Mouse (Mus musculus) stomach, embryonic 15.5 days (tissue): ENCODE measurements around the gene Dip2c. TPM values are rescaled to one million over a fixed set of nuclear protein-coding genes. Genes with fewer than 3 reads are reported as not detected.

Experiments used
- ATAC-seq: fragments of 200-750 bp; cut with Nextera tagmentation; 2 replicates; pipeline ENCODE4 v1.8.0; 2017; ENCODE audit warnings: low read depth, moderate number of reproducible peaks, moderate TSS enrichment; ENCODE audit not compliant: insufficient read depth, low FRiP score
- H3K27ac ChIP-seq: fragments of 300-500 bp; sonication (generic); 2 replicates; pipeline ENCODE4 v1.5.1; 2015; ENCODE audit warnings: mild to moderate bottlenecking, inconsistent platforms
- H3K27me3 ChIP-seq: fragments of 300-500 bp; sonication (generic); replicated peaks from 2 replicates; pipeline ENCODE4 v1.6.1; 2015; ENCODE audit warnings: inconsistent platforms
- H3K36me3 ChIP-seq: fragments of 300-500 bp; sonication (generic); 2 replicates; pipeline ENCODE4 v1.6.1; 2015; ENCODE audit warnings: inconsistent platforms
- H3K4me1 ChIP-seq: fragments of 300-500 bp; sonication (generic); 2 replicates; pipeline ENCODE4 v1.6.1; 2015; ENCODE audit warnings: inconsistent platforms
- H3K4me2 ChIP-seq: fragments of 300-500 bp; sonication (generic); 2 replicates; pipeline ENCODE4 v1.6.1; 2015; ENCODE audit warnings: mild to moderate bottlenecking, inconsistent platforms
- H3K4me3 ChIP-seq: fragments of 300-500 bp; sonication (generic); replicated peaks from 2 replicates; pipeline ENCODE4 v1.5.1; 2015; ENCODE audit warnings: inconsistent platforms
- H3K9ac ChIP-seq: fragments of 300-500 bp; sonication (generic); 2 replicates; pipeline ENCODE4 v1.6.1; 2015; ENCODE audit warnings: inconsistent platforms
- H3K9me3 ChIP-seq: fragments of 300-500 bp; sonication (generic); 2 replicates; pipeline ENCODE4 v1.6.1; 2016; ENCODE audit warnings: inconsistent platforms
- WGBS: fragments of 180-500 bp; shearing (Covaris S2); methylation state at CpG from one replicate; pipeline ENCODE4 v1.1.7; 2015; 5-methylcytosine and 5-hydroxymethylcytosine counted together
- polyA plus RNA-seq: library from polyadenylated mRNA; unstranded; fragments of >200 nt; fragmentation: Nextera tagmentation; extraction: Ambion mirVana; gene quantifications from 2 replicates; pipeline ENCODE4 v1.2.1, GENCODE M21; 2015

Dip2c gene
- polyA plus RNA-seq, 1 experiment from 2014 or later, result 4.7 TPM

DNA sequence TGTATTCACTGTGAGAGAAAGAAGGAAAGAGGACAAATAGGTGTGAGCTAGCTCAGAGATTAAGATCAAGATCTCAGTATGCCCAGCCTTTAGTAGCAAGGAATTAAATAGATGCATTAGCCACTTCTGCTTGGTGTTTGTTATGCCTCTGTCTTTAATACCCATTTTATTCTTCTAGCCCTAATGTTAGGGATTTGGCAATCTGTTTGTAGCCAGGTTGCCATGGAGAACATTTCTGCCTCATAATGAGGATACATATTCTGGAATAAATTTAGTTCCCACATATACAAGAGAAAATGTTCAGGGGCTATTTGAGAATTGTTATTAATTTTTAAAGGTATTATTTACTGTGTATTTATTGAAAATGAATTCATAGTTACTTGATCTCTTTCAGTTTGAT lies 374.3 kb downstream of the Dip2c start:
- Histone ChIP-seq H3K4me2 (no peak overlapping the region), H3K9me3 (no peaks in the 10 kb centered on the region), H3K9ac (no peak overlapping the region), H3K4me3 (no peak overlapping the region), H3K27me3 (no peaks in the 10 kb centered on the region), H3K36me3 (no peaks in the 10 kb centered on the region), H3K4me1 (no peaks in the 10 kb centered on the region), H3K27ac (no peak overlapping the region)
- ATAC-seq, result no peak

DNA sequence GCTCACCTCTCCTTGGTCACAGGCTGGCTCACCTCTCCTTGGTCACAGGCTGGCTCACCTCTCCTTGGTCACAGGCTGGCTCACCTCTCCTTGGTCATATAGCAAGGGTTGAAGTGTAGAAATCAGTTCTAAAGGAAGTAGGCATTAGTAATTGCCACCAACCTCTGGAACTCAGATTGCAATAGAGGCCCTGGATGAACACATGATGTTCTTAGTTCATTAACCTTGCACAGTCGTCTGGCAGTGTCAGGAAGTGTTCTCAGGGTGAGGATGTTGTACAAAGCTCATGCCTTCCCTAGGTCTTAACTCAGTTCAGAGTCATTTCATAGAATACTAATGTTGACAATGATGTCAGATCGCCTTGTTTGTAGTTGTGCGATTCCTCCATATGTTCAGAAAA lies 376.7 kb downstream of the Dip2c start:
- H3K9ac ChIP-seq, result no peak overlapping the region
- no peaks in the 10 kb centered on the region for H3K4me1 ChIP-seq
- WGBS, result 81% methylated on average over 3 of the region's 3 CpGs
- no peak overlapping the region for H3K4me3 ChIP-seq
- no peaks in the 10 kb centered on the region for H3K27me3 ChIP-seq
- no peaks in the 10 kb centered on the region for H3K36me3 ChIP-seq
- no peaks in the 10 kb centered on the region for H3K9me3 ChIP-seq
- no peak overlapping the region for H3K27ac ChIP-seq
- no peak for ATAC-seq
- H3K4me2 ChIP-seq, result no peak overlapping the region

DNA sequence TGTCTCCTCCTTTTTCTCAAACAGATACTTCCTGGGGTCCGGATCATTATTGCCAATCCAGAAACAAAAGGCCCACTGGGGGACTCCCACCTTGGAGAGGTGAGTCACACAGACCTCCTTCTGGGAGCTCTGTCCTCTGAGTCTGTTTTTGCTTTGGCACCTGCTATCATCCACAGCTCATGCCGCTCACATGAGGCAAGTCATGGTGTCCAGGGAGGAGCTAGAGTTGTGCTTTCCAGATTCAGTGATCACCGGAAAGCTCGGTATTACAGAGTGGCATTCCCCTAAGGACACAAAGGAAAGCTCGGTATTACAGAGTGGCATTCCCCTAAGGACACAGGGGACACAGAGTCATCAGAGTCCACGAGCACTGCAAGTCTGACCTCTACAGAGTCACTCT lies 380.3 kb downstream of the Dip2c start:
- no peak overlapping the region for H3K27ac ChIP-seq
- H3K36me3 ChIP-seq, result 0 out of 2 replicates have a peak, but pooled peaks cover 5% of the 10 kb centered on the region
- no peak overlapping the region for H3K4me2 ChIP-seq
- H3K9me3 ChIP-seq, result no peaks in the 10 kb centered on the region
- 93% methylated on average over 6 of the region's 6 CpGs for WGBS
- no peak overlapping the region for H3K4me3 ChIP-seq
- H3K9ac ChIP-seq, result no peak overlapping the region
- no peak for ATAC-seq
- H3K27me3 ChIP-seq, result no peaks in the 10 kb centered on the region
- no peaks in the 10 kb centered on the region for H3K4me1 ChIP-seq

DNA sequence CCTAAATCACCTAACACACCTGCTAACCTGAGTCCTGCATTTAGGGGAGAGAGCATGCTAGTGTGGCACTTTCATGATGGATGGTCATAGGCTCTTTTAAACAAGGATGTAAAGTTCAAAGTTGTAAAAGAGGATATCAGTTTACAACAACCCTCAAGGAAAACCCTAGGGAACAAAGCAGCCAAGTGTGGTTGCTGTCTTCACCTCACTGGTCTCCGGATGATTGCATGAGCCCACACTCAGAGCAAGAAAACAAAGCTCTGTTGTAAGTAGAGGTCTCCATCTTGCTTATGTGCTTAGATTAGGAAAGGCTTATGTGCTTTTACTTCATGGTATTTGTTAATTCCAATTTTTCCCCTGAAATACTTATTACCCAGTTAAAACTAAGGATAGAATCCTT lies 384.4 kb downstream of the Dip2c start:
- no peak overlapping the region for H3K9ac ChIP-seq
- no peak overlapping the region for H3K27ac ChIP-seq
- no peak overlapping the region for H3K4me2 ChIP-seq
- H3K27me3 ChIP-seq, result no peaks in the 10 kb centered on the region
- 60% methylated on average over 1 of the region's 1 CpGs for WGBS
- no peak for ATAC-seq
- H3K9me3 ChIP-seq, result no peaks in the 10 kb centered on the region
- no peaks in the 10 kb centered on the region for H3K4me1 ChIP-seq
- H3K36me3 ChIP-seq, result 0 out of 2 replicates have a peak, but pooled peaks cover 5% of the 10 kb centered on the region
- H3K4me3 ChIP-seq, result no peak overlapping the region

DNA sequence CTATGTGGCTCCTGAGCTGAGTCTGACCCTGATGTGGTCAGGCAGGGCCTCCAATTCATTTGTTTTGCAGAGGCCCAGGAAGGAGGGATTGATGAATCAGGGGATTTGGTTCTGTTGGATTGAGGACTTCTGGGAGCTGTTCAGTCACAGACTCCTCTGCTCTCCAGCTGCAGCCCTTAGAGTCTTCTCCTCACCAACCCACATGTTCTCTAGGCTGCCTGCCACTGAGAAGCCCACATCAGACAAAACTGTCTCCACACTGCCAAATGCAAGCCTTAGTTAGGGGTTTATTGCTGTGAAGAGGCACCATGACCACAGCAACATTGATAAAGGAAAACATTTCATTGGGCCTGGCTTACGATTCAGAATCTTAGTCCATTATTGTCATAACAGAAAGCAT lies 387.3 kb downstream of the Dip2c start:
- Histone ChIP-seq H3K9me3 (no peaks in the 10 kb centered on the region), H3K27me3 (no peaks in the 10 kb centered on the region), H3K9ac (no peak overlapping the region), H3K36me3 (0 out of 2 replicates have a peak, but pooled peaks cover 5% of the 10 kb centered on the region), H3K4me1 (no peaks in the 10 kb centered on the region), H3K27ac (no peak overlapping the region), H3K4me3 (no peak overlapping the region), H3K4me2 (no peak overlapping the region)
- 94% methylated on average over 1 of the region's 1 CpGs for WGBS
- no peak for ATAC-seq

DNA sequence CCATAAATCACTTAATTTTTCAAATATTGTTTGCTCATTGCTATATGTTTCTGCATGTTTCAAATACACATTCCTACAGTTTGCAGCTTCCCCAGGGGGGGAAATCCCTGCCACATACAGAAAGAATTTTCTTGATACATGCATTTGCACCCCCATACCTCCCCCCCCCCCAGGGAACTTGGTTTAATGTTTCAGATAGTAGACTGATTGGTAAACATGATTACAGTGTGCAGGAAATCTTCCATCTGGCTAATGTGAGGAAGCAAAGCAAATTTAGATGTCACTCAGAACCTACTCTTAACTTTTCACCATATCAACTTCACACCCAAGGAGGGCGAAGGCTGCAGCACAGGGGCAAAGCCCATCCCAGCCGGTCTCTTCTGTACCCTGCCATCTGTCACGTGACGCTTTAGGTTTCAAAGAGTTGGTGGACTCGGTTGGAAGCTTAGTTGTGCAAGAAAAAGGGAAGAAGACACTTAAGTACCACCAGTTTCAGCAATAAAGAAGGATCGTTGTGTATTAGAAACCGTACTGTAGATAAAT lies 391.7 kb downstream of the Dip2c start:
- no peaks in the 10 kb centered on the region for H3K9me3 ChIP-seq
- no peaks in the 10 kb centered on the region for H3K4me1 ChIP-seq
- H3K36me3 ChIP-seq, result no peaks in the 10 kb centered on the region
- H3K9ac ChIP-seq, result no peak overlapping the region
- H3K4me2 ChIP-seq, result no peak overlapping the region
- H3K27ac ChIP-seq, result no peak overlapping the region
- WGBS, result 76% methylated on average over 7 of the region's 7 CpGs
- no peak for ATAC-seq
- H3K4me3 ChIP-seq, result no peak overlapping the region
- no peaks in the 10 kb centered on the region for H3K27me3 ChIP-seq

DNA sequence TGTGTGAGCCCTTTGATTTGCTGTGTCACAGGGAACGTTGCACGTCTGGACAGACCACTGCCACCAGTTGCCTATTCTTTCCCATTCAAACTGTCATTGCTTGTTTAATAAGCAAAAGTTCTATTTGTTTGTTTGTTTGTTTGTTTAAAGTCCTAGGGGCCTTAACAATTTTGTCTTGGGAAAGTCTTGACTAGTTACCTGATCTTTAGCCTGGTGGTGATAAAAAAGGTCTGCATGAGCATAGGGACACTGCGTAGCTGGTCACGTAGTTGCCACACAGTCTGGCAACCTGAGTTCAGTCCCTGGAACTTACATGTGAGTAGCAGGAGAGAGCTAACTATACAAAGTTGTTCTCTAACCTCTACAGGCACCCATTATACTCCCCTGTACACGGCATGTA lies 392.9 kb downstream of the Dip2c start:
- no peak overlapping the region for H3K4me3 ChIP-seq
- H3K27ac ChIP-seq, result no peak overlapping the region
- H3K9me3 ChIP-seq, result no peaks in the 10 kb centered on the region
- no peaks in the 10 kb centered on the region for H3K36me3 ChIP-seq
- no peak overlapping the region for H3K4me2 ChIP-seq
- no peak for ATAC-seq
- WGBS, result 87% methylated on average over 5 of the region's 5 CpGs
- no peak overlapping the region for H3K9ac ChIP-seq
- no peaks in the 10 kb centered on the region for H3K27me3 ChIP-seq
- no peaks in the 10 kb centered on the region for H3K4me1 ChIP-seq

DNA sequence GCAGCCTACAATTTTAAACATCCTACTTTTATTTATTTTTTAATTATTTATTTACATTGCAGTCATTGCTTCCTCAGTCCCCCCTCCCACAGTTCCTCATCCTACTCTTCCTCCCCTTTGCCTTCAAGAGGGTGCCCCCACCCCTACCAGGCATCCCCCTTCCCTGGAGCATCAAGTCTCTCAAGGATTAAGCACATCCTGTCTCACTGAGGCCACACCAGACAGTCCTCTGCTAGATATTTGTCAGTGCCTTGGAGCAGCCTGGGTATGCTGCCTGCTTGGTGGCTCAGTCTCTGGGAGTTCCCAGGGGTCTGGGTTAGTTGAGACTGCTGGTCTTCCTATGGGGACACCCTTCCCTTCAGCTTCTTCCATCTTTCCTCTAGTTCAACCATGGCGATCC lies 397.8 kb downstream of the Dip2c start:
- no peak for ATAC-seq
- Histone ChIP-seq H3K4me1 (no peaks in the 10 kb centered on the region), H3K27me3 (no peaks in the 10 kb centered on the region), H3K27ac (no peak overlapping the region), H3K4me2 (no peak overlapping the region), H3K36me3 (no peaks in the 10 kb centered on the region), H3K9me3 (no peaks in the 10 kb centered on the region), H3K9ac (no peak overlapping the region), H3K4me3 (no peak overlapping the region)
- WGBS, result 96% methylated on average over 1 of the region's 1 CpGs

DNA sequence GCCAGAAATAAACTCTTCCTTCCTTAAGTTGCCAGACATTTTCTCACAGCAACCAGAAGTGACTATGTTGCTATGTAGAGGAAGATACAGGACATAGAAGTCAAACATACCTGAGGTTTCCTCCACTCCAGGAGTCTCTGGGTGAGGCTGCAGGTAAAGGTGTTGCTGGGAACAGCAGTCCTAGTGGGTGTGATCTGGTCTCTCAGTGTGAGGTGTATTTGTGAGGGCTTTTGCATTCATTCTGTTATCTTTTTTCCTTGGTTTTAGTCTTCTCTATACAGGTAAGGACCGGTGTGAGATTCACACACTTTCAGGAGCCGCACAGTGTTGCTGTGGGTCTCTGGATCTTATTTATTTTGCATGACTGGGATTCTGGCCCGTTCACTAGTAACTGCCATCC lies 405.2 kb downstream of the Dip2c start:
- no peak for ATAC-seq
- H3K27me3 ChIP-seq, result no peaks in the 10 kb centered on the region
- no peak overlapping the region for H3K9ac ChIP-seq
- H3K4me2 ChIP-seq, result no peak overlapping the region
- H3K4me3 ChIP-seq, result no peak overlapping the region
- H3K27ac ChIP-seq, result no peak overlapping the region
- WGBS, result 92% methylated on average over 3 of the region's 3 CpGs
- peaks cover 20% of the 10 kb centered on the region for H3K36me3 ChIP-seq
- H3K9me3 ChIP-seq, result no peaks in the 10 kb centered on the region
- no peaks in the 10 kb centered on the region for H3K4me1 ChIP-seq

DNA sequence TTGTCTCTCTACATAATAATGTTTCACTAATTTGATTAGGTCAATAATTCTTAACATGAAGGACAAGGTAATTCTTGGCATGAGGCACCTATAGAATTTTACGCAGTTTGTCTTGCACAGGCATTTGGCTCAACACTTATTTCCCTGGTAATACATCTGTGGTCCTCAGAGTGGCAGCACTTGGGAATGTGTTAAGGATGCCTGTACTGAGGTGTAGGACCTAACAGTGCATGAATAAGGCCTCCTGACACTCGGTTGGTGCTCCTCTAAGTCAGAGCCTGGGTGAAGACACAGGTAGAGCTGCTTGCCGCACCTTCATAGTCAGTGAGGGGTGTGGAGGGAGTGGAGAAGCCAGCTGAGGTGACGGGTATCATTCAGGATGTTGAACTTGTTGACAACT lies 407.0 kb downstream of the Dip2c start:
- Histone ChIP-seq H3K4me3 (no peak overlapping the region), H3K27ac (no peak overlapping the region), H3K4me1 (no peaks in the 10 kb centered on the region), H3K27me3 (no peaks in the 10 kb centered on the region), H3K9me3 (no peaks in the 10 kb centered on the region), H3K36me3 (peaks cover 34% of the 10 kb centered on the region), H3K9ac (no peak overlapping the region), H3K4me2 (no peak overlapping the region)
- 87% methylated on average over 4 of the region's 4 CpGs for WGBS
- no peak for ATAC-seq

DNA sequence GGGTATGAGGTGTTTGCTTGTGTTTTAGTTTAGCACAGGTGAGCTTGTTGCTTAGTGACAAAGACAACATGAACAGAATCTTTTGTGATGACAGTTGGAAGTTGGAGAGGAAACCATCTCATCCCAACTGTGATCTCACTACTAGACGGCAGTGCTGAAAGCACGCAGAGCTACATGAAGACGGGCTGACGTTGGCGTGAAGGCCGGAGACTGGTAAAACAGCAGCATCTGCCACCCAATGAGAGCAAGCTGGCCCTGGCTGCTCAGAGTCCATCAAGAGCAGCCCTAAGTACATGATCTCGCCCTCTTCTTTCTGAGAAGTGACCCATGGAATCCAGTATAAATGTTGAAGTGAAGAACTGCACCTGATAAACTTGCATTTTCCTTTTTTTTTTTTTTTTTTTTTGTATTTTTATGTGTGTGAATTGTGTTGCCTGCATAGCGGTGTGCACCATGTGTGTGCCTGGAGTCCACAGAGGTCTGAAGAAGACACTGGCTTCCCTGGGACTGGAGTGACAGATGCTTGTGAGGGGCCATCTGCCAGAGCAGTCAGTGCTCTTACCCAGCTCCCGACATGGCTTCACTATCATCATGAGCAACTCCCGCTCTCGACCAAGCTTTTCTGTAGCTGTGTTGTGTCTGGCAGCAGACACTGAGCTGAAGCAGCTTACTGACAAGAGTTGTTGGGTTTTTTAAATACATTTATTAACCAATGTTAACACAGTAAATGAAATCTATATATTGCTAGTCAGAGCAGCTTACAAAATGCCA lies 408.0 kb downstream of the Dip2c start:
- Histone ChIP-seq H3K9ac (no peak overlapping the region), H3K36me3 (peaks cover 40% of the 10 kb centered on the region), H3K27me3 (no peaks in the 10 kb centered on the region), H3K9me3 (no peaks in the 10 kb centered on the region), H3K4me2 (no peak overlapping the region), H3K27ac (no peak overlapping the region), H3K4me3 (no peak overlapping the region), H3K4me1 (no peaks in the 10 kb centered on the region)
- no peak for ATAC-seq
- WGBS, result 93% methylated on average over 11 of the region's 11 CpGs

DNA sequence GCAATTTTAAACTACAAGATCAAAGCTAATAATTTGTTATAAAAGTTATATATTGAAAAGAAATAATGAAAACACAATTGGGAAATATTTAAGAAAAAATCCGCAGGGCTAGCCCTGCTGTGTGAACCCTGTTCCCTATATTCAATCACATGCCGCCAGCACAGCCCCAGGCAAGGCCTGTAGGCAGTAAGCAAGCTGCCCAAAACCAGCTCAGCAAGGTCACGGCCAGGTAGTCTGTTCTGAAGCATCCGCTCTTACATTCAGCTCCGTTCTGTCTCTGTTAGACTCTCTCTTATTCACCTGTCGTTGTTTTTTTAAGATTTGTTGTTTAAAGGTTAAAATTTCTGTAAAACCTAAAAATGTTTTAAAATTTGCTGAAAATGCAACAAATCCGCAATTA lies 409.9 kb downstream of the Dip2c start:
- H3K27me3 ChIP-seq, result no peaks in the 10 kb centered on the region
- H3K9me3 ChIP-seq, result no peaks in the 10 kb centered on the region
- H3K36me3 ChIP-seq, result peaks cover 54% of the 10 kb centered on the region
- no peak overlapping the region for H3K27ac ChIP-seq
- H3K4me1 ChIP-seq, result no peaks in the 10 kb centered on the region
- no peak overlapping the region for H3K4me2 ChIP-seq
- WGBS, result 95% methylated on average over 7 of the region's 7 CpGs
- H3K4me3 ChIP-seq, result no peak overlapping the region
- no peak overlapping the region for H3K9ac ChIP-seq
- no peak for ATAC-seq

DNA sequence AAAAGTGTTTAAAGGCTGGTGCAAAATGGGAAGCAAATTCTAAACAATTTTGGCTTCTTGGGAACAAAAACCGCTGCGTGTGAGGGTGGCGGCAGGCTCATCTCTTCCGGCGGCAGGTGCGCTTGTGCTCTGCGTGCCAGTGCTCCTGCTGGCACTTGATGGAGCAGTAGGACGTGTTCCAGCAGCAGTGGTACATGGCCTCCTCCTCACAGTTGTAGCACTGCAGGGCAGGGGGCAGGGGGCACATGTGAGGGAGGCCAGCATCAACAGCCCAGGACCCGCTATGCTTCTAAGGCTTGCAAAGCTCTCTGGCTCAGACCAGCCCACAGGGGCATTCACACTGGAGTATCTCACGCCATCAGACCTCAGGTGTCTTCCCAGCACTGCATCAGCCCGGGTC lies 410.4 kb downstream of the Dip2c start:
- Histone ChIP-seq H3K4me1 (no peaks in the 10 kb centered on the region), H3K4me2 (no peak overlapping the region), H3K27ac (no peak overlapping the region), H3K4me3 (no peak overlapping the region), H3K9me3 (no peaks in the 10 kb centered on the region), H3K36me3 (peaks cover 59% of the 10 kb centered on the region), H3K9ac (no peak overlapping the region), H3K27me3 (no peaks in the 10 kb centered on the region)
- ATAC-seq, result no peak
- WGBS, result 93% methylated on average over 11 of the region's 11 CpGs
